Comparison of ENCODE assay signal across 11 mouse cellular contexts in the genomic region with DNA sequence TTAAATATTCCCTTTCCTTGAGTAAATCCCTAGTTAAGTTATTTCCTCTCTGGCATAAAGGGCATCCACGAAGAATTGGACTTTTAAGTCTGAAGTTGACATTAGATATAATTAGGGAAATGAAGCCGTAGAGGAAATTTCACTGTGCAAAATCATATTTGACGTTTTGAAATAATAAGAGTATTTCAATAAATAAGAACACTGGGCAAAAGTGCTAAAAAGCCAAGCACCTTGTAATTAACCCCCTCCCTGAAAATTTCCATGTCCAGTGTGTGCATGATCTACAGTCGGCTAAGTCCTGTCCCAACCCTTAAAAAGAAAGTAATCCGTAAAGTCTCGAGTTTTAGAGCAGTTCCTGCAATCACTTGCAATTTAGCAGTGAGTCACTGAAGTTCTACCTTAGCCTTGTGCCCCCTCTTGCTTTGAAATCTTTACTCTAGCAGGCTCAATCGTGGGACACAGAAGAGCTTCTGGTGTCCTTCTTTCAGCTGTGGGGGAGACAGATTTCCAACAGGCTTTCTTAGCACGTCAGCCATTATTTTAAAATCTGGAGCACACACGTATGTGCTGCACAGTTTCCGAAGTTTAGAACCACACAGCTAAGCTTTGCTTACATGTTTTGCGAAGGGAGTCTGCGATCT.
DNase-seq lines count a peak whose midpoint lies in the region; ATAC-seq and TF ChIP-seq lines count a peak whose summit lies in the region.
"Had no signal": no experiment of that assay in that cellular context is flagged by ENCODE, and none has a peak within 500 bp of the region (broad histone marks: within the 10 kb centered on the region; RNA-seq: fewer than 3 reads in every experiment).

No protein-coding gene starts in this region.

- H3K36me3 ChIP-seq in midbrain, embryonic 11.5 days (ENCODE audit: control insufficient read depth, insufficient read depth, low read length), result no peaks in the 10 kb centered on the region
- no peaks in the 10 kb centered on the region for H3K36me3 ChIP-seq in midbrain, embryonic 10.5 days
- peaks cover 5% of the 10 kb centered on the region; the same call in 1 of the 2 replicates for H3K36me3 ChIP-seq in stomach, postnatal 0 days (ENCODE audit: control insufficient read depth, insufficient read depth, low read length)
- H3K36me3 ChIP-seq: intestine, embryonic 15.5 days; midbrain, embryonic 13.5 days had no signal

- peaks cover 91% of the 10 kb centered on the region for H3K27me3 ChIP-seq in midbrain, embryonic 11.5 days (ENCODE audit: control insufficient read depth, insufficient read depth, low read length)
- peaks cover 100% of the 10 kb centered on the region for H3K27me3 ChIP-seq in midbrain, embryonic 10.5 days (ENCODE audit: low read depth, poor library complexity, severe bottlenecking)
- H3K27me3 ChIP-seq in stomach, postnatal 0 days (ENCODE audit: control insufficient read depth, insufficient read depth, low read length), result no peaks in the 10 kb centered on the region

- no peak for TF ChIP-seq CTCF in stomach, postnatal 0 days (IDR thresholded peaks at IDR 0.05; ENCODE audit: low read depth)

- no peak for TF ChIP-seq EP300 in stomach, postnatal 0 days (optimal IDR thresholded peaks at IDR 0.05)

- ATAC-seq in midbrain, embryonic 11.5 days (ENCODE audit: low FRiP score), result no peak
- no peak for ATAC-seq in stomach, postnatal 0 days (ENCODE audit: low FRiP score, low TSS enrichment)
- ATAC-seq: intestine, embryonic 15.5 days; midbrain, embryonic 13.5 days had no signal

- no peak overlapping the region for H3K4me2 ChIP-seq in midbrain, embryonic 11.5 days
- H3K4me2 ChIP-seq in stomach, postnatal 0 days (replicated peaks; ENCODE audit: low read depth), result no peak overlapping the region
- H3K4me2 ChIP-seq: intestine, embryonic 15.5 days; limb, embryonic 12.5 days; midbrain, embryonic 13.5 days had no signal

- no peak overlapping the region for H3K27ac ChIP-seq in midbrain, embryonic 11.5 days (ENCODE audit: low read depth, low read length)
- no peak overlapping the region for H3K27ac ChIP-seq in midbrain, embryonic 10.5 days (replicated peaks)
- 0 out of 2 replicates have a peak overlapping the region, but pooled peaks have one; percentile 8 for H3K27ac ChIP-seq in stomach, postnatal 0 days (replicated peaks)
- H3K27ac ChIP-seq: intestine, embryonic 15.5 days; limb, embryonic 12.5 days; midbrain, embryonic 13.5 days had no signal

- H3K4me3 ChIP-seq in midbrain, embryonic 11.5 days (ENCODE audit: low read depth, low read length), result no peak overlapping the region
- no peak overlapping the region for H3K4me3 ChIP-seq in midbrain, embryonic 10.5 days
- no peak overlapping the region for H3K4me3 ChIP-seq in stomach, postnatal 0 days (ENCODE audit: low read depth, low read length)
- H3K4me3 ChIP-seq: intestine, embryonic 15.5 days; limb, embryonic 12.5 days; midbrain, embryonic 13.5 days had no signal

- H3K4me1 ChIP-seq in midbrain, embryonic 11.5 days (ENCODE audit: control insufficient read depth, insufficient read depth, low read length), result peaks cover 6% of the 10 kb centered on the region
- H3K4me1 ChIP-seq in midbrain, embryonic 10.5 days, result peaks cover 13% of the 10 kb centered on the region
- no peaks in the 10 kb centered on the region; the same call in none of the 2 replicates for H3K4me1 ChIP-seq in stomach, postnatal 0 days (replicated peaks; ENCODE audit: control insufficient read depth, insufficient read depth)

- peak; percentile 88 for DNase-seq in heart, adult 11 months
- no peak for DNase-seq in heart, adult 9 months (ENCODE audit: low spot score in 2 of 2)
- DNase-seq in midbrain, embryonic 11.5 days (ENCODE audit: low spot score, missing footprints), result peak; percentile 91
- no peak for DNase-seq in midbrain, embryonic 10.5 days (ENCODE audit: low spot score)
- peak; percentile 59 for DNase-seq in brain, adult 2 months (ENCODE audit: low read depth, low spot score)
- no peak for DNase-seq in stomach, postnatal 0 days (ENCODE audit: low spot score)
- DNase-seq in urinary bladder, postnatal 14 days (ENCODE audit: low spot score), result no peak
- DNase-seq: thymus, postnatal 14 days had no signal

- H3K9me3 ChIP-seq in midbrain, embryonic 11.5 days (ENCODE audit: control insufficient read depth, low read length), result no peaks in the 10 kb centered on the region
- no peaks in the 10 kb centered on the region for H3K9me3 ChIP-seq in midbrain, embryonic 10.5 days (replicated peaks)
- no peaks in the 10 kb centered on the region for H3K9me3 ChIP-seq in stomach, postnatal 0 days (ENCODE audit: control insufficient read depth, low read length)
- H3K9me3 ChIP-seq: intestine, embryonic 15.5 days; limb, embryonic 12.5 days; midbrain, embryonic 13.5 days had no signal

- no peak overlapping the region for H3K9ac ChIP-seq in midbrain, embryonic 11.5 days (ENCODE audit: low read length)
- no peak overlapping the region for H3K9ac ChIP-seq in stomach, postnatal 0 days (ENCODE audit: low read length)
- H3K9ac ChIP-seq: intestine, embryonic 15.5 days; limb, embryonic 12.5 days; midbrain, embryonic 13.5 days had no signal

- 80% methylated on average over 12 of the region's 12 CpGs for WGBS in midbrain, embryonic 11.5 days
- 76% methylated on average over 12 of the region's 12 CpGs for WGBS in midbrain, embryonic 10.5 days
- WGBS in stomach, postnatal 0 days, result 66% methylated on average over 12 of the region's 12 CpGs

Comparison
In these comparisons a context has a peak if more than half of its experiments do, and no peak if none do; other contexts are left out.
1. DNase-seq: peak in heart, adult 11 months (single experiment), midbrain, embryonic 11.5 days (single experiment) and brain, adult 2 months (single experiment); none in heart, adult 9 months (0 of 2), midbrain, embryonic 10.5 days (single experiment), stomach, postnatal 0 days (single experiment) and urinary bladder, postnatal 14 days (single experiment).